Mouse (Mus musculus): ENCODE data around the gene Klhl21. TPM values are rescaled to one million over a fixed set of nuclear protein-coding genes. Genes with fewer than 3 reads are reported as not detected.
A peak's percentile ranks its signal among the peaks of the same experiment; 100 is the strongest.

The Klhl21 gene
- polyA plus RNA-seq, 1 experiment from 2014 or later, result 5.7 TPM

GRCm38 (mm10) chr4:152009076-152010051 lies 761 bp downstream of the Klhl21 start:
- under 1% methylated on average over 109 of the region's 115 CpGs for WGBS
- H3K36me3 ChIP-seq, result peaks cover 14% of the 10 kb centered on the region
- H3K27me3 ChIP-seq (replicated peaks), result peaks cover 34% of the 10 kb centered on the region
- H3K9ac ChIP-seq (replicated peaks), result peak overlapping the region; percentile 66
- H3K4me2 ChIP-seq, result peak overlapping the region; percentile 100
- ATAC-seq (ENCODE audit: low FRiP score), result peak; percentile 78
- no peaks in the 10 kb centered on the region for H3K9me3 ChIP-seq (replicated peaks)
- peak overlapping the region; percentile 87 for H3K27ac ChIP-seq (replicated peaks)
- peaks cover 42% of the 10 kb centered on the region for H3K4me1 ChIP-seq
- peak overlapping the region; percentile 85 for H3K4me3 ChIP-seq (replicated peaks)

- Histone ChIP-seq H3K9me3 (replicated peaks) (no peaks in the 10 kb centered on the region), H3K27ac (replicated peaks) (0 out of 2 replicates have a peak overlapping the region, but pooled peaks have one; percentile 28), H3K27me3 (replicated peaks) (peaks cover 34% of the 10 kb centered on the region), H3K4me3 (replicated peaks) (peak overlapping the region; percentile 85), H3K9ac (replicated peaks) (peak overlapping the region; percentile 66), H3K4me1 (peaks cover 42% of the 10 kb centered on the region), H3K4me2 (peak overlapping the region; percentile 100), H3K36me3 (peaks cover 22% of the 10 kb centered on the region)
- ATAC-seq (ENCODE audit: low FRiP score), result no peak
- whole genome bisulfite sequencing, result 6% methylated on average over 10 of the region's 10 CpGs
Measured at GRCm38 (mm10) chr4:152010091-152010706, 1.6 kb downstream of the Klhl21 start.

DNA sequence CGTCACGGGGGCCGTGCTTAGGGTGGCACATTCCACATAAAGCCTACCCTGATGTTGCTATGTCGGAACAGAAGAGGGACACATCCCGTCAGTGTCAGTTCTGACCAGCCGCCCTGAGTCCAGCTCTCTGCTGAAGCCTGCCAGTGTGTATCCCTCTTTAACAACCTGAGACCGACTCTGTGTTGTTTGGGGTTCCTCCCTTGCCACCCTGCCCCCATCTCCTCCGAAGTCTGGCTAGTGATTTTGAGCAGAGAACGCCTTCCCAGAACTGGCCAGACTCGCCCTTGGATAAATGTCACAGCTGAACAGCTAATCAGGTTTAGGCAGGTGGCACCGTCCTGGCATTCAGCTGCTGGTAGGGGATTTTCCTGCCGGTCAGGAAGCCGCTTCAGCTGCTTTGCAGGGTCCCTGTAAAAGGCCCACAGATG lies 2.1 kb downstream of the Klhl21 start:
- peak overlapping the region; percentile 85 for H3K4me3 ChIP-seq (replicated peaks)
- peaks cover 34% of the 10 kb centered on the region for H3K27me3 ChIP-seq (replicated peaks)
- no peak overlapping the region for H3K27ac ChIP-seq (replicated peaks)
- H3K9ac ChIP-seq (replicated peaks), result peak overlapping the region; percentile 66
- peaks cover 42% of the 10 kb centered on the region for H3K4me1 ChIP-seq
- WGBS, result 13% methylated on average over 13 of the region's 13 CpGs
- peaks cover 27% of the 10 kb centered on the region for H3K36me3 ChIP-seq
- no peak for ATAC-seq (ENCODE audit: low FRiP score)
- no peaks in the 10 kb centered on the region for H3K9me3 ChIP-seq (replicated peaks)
- peak overlapping the region; percentile 100 for H3K4me2 ChIP-seq

- no peaks in the 10 kb centered on the region for H3K9me3 ChIP-seq (replicated peaks)
- H3K36me3 ChIP-seq, result peaks cover 31% of the 10 kb centered on the region
- 84% methylated on average over 8 of the region's 8 CpGs for WGBS
- H3K4me2 ChIP-seq, result peak overlapping the region; percentile 100
- peaks cover 33% of the 10 kb centered on the region for H3K27me3 ChIP-seq (replicated peaks)
- H3K27ac ChIP-seq (replicated peaks), result no peak overlapping the region
- peak overlapping the region; percentile 85 for H3K4me3 ChIP-seq (replicated peaks)
- ATAC-seq (ENCODE audit: low FRiP score), result no peak
- peaks cover 42% of the 10 kb centered on the region for H3K4me1 ChIP-seq
- no peak overlapping the region for H3K9ac ChIP-seq (replicated peaks)
Measured at GRCm38 (mm10) chr4:152011171-152011760, 2.7 kb downstream of the Klhl21 start.

DNA sequence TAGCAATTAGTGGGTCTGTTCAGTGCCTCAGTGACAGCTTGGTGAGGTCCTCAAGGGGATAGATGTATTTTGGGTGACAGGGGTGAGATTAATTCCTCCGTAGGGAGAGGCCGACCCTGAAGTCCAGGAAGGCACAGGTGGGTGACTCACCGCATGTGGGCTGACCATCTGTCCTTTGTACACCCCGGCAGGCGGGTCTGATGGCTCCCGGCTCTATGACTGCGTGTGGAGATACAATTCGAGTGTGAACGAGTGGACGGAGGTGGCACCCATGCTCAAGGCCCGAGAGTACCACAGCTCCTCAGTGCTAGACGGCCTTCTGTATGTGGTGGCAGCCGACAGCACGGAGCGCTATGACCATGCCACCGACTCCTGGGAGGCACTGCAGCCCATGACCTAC lies 3.5 kb downstream of the Klhl21 start:
- no peak overlapping the region for H3K4me2 ChIP-seq
- H3K36me3 ChIP-seq, result peaks cover 34% of the 10 kb centered on the region
- 92% methylated on average over 16 of the region's 16 CpGs for WGBS
- H3K4me3 ChIP-seq (replicated peaks), result no peak overlapping the region
- no peak for ATAC-seq (ENCODE audit: low FRiP score)
- H3K27me3 ChIP-seq (replicated peaks), result peaks cover 25% of the 10 kb centered on the region
- H3K27ac ChIP-seq (replicated peaks), result no peak overlapping the region
- peaks cover 42% of the 10 kb centered on the region for H3K4me1 ChIP-seq
- no peaks in the 10 kb centered on the region for H3K9me3 ChIP-seq (replicated peaks)
- H3K9ac ChIP-seq (replicated peaks), result no peak overlapping the region

DNA sequence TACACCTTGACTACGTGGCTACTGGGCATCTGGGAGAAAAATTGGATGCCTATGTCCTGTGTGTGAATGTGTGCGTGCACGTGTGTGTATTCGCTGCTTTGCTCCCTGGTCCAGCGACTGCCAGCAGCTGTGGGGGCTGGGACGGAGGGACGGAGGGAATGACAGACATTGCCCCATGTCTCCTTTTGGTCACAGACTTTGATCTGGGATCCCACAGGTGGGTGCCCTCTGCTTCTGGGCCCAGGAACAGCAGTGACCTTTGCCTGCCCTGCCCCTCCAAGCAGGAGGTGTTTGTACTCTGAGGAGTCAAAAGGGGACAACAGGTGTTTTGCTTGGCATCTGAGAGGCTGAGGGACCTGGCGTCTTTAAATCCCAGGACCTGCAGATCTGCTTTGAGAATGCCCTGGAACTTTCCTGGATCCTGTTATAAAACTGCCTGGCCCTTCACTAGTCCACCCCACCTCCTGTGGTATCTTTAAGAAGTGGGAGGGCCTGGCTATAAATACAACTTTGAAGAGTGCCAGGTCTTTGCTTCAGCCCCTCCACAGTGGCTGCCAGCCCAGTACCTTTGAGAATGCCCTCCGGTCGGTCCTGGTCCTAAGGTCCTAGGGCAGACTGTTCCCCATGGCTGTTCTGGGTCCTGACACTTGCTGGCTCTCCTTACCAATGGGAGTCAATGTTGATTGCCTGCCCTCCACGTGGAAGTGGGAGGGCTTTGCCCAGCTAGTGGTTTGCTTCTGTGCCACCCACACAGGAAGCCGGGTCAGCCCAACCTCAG lies 4.6 kb downstream of the Klhl21 start:
- Histone ChIP-seq H3K4me1 (peaks cover 31% of the 10 kb centered on the region), H3K36me3 (peaks cover 36% of the 10 kb centered on the region), H3K4me2 (no peak overlapping the region), H3K4me3 (replicated peaks) (no peak overlapping the region), H3K9me3 (replicated peaks) (no peaks in the 10 kb centered on the region), H3K27ac (replicated peaks) (no peak overlapping the region), H3K9ac (replicated peaks) (no peak overlapping the region), H3K27me3 (replicated peaks) (peaks cover 17% of the 10 kb centered on the region)
- 85% methylated on average over 12 of the region's 12 CpGs for WGBS
- ATAC-seq (ENCODE audit: low FRiP score), result no peak

- Histone ChIP-seq H3K9ac (replicated peaks) (no peak overlapping the region), H3K9me3 (replicated peaks) (no peaks in the 10 kb centered on the region), H3K36me3 (peaks cover 81% of the 10 kb centered on the region), H3K4me2 (no peak overlapping the region), H3K4me3 (replicated peaks) (no peak overlapping the region), H3K27me3 (replicated peaks) (no peaks in the 10 kb centered on the region), H3K27ac (replicated peaks) (no peak overlapping the region), H3K4me1 (peaks cover 12% of the 10 kb centered on the region)
- ATAC-seq (ENCODE audit: low FRiP score), result no peak
- WGBS, result 90% methylated on average over 6 of the region's 6 CpGs
Measured at GRCm38 (mm10) chr4:152019073-152019472, 10.5 kb downstream of the Klhl21 start.

GRCm38 (mm10) chr4:152020024-152020423 lies 11.4 kb downstream of the Klhl21 start:
- H3K4me3 ChIP-seq (replicated peaks), result no peak overlapping the region
- H3K36me3 ChIP-seq, result peaks cover 74% of the 10 kb centered on the region
- H3K27ac ChIP-seq (replicated peaks), result no peak overlapping the region
- no peaks in the 10 kb centered on the region for H3K27me3 ChIP-seq (replicated peaks)
- ATAC-seq (ENCODE audit: low FRiP score), result no peak
- no peak overlapping the region for H3K4me2 ChIP-seq
- H3K4me1 ChIP-seq, result peaks cover 22% of the 10 kb centered on the region
- 94% methylated on average over 21 of the region's 21 CpGs for WGBS
- H3K9me3 ChIP-seq (replicated peaks), result no peaks in the 10 kb centered on the region
- no peak overlapping the region for H3K9ac ChIP-seq (replicated peaks)

DNA sequence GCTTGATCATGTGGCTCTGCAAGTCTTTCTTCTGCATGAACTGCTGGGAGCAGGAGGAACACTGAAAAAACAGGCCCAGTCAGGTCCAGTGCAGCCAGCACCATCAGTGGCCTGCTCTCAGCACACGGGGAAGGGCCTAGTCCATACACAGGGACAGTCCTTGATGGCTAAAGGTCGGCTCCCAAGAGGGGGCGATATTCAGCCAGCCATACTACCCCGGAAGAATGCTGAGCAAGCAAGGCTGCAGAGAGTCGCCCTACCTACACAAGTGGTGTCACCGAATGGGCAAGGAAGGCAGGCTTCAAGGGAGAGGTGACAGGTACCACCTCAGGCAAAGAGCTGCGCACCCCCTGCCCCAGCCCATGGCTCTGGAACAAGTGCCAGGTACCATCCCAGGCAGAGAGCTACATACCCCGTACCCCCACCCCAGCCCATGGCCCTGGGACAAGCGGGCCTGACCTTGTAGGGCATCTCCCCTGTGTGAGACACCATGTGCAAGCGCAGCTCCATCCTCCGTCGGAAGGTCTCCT lies 13.0 kb downstream of the Klhl21 start:
- ATAC-seq (ENCODE audit: low FRiP score), result no peak
- no peak overlapping the region for H3K27ac ChIP-seq (replicated peaks)
- no peaks in the 10 kb centered on the region for H3K27me3 ChIP-seq (replicated peaks)
- no peak overlapping the region for H3K4me2 ChIP-seq
- H3K4me1 ChIP-seq, result peaks cover 38% of the 10 kb centered on the region
- peaks cover 61% of the 10 kb centered on the region for H3K36me3 ChIP-seq
- no peaks in the 10 kb centered on the region for H3K9me3 ChIP-seq (replicated peaks)
- whole genome bisulfite sequencing, result 80% methylated on average over 12 of the region's 12 CpGs
- H3K9ac ChIP-seq (replicated peaks), result no peak overlapping the region
- no peak overlapping the region for H3K4me3 ChIP-seq (replicated peaks)

DNA sequence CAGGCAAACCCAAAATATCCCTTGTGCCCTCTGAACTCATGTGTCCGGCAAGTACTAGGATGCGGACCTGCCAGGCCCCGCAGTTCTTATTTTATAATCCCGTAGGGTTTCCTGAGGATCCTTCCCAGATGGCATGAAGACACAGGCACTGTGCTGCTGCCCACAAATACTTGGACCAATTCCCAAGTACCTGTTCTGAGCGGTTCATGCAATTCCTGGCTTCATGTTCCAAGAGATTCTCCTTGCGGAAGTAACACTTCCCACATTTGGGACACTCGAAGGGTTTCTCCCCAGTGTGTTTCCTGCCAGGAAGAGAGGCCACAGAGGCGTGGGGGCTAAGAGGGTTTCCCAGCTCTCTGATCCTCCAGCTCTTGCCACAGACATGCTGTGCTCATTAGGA lies 13.9 kb downstream of the Klhl21 start:
- no peaks in the 10 kb centered on the region for H3K9me3 ChIP-seq (replicated peaks)
- H3K27ac ChIP-seq (replicated peaks), result no peak overlapping the region
- ATAC-seq (ENCODE audit: low FRiP score), result no peak
- H3K4me3 ChIP-seq (replicated peaks), result no peak overlapping the region
- H3K4me2 ChIP-seq, result no peak overlapping the region
- no peaks in the 10 kb centered on the region for H3K27me3 ChIP-seq (replicated peaks)
- H3K36me3 ChIP-seq, result peaks cover 61% of the 10 kb centered on the region
- no peak overlapping the region for H3K9ac ChIP-seq (replicated peaks)
- WGBS, result 93% methylated on average over 8 of the region's 8 CpGs
- peaks cover 42% of the 10 kb centered on the region for H3K4me1 ChIP-seq

DNA sequence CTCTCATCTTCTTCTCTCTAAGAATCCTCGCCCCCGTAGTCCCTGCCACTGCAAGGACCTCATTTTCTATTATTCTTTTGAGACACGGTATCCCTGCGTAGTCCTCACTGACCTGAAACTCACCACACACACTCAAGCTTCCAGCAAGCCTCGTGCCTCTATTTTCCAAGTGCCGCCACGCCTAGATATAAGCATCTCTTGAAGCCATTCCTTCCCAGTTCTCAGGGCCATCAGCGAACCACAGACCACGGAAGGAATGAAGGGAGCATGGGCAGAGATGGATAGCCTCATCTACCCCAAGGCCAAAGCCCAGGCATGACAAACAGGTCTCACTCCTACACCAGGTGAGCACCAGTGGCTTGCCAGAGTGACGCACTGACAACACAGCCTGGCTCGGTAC lies 15.9 kb downstream of the Klhl21 start:
- H3K4me2 ChIP-seq, result no peak overlapping the region
- no peak overlapping the region for H3K27ac ChIP-seq (replicated peaks)
- H3K9me3 ChIP-seq (replicated peaks), result no peaks in the 10 kb centered on the region
- H3K36me3 ChIP-seq, result peaks cover 47% of the 10 kb centered on the region
- no peak overlapping the region for H3K9ac ChIP-seq (replicated peaks)
- no peak overlapping the region for H3K4me3 ChIP-seq (replicated peaks)
- no peak for ATAC-seq (ENCODE audit: low FRiP score)
- H3K4me1 ChIP-seq, result peaks cover 58% of the 10 kb centered on the region
- no peaks in the 10 kb centered on the region for H3K27me3 ChIP-seq (replicated peaks)
- 93% methylated on average over 11 of the region's 11 CpGs for WGBS
